Mouse (Mus musculus) left cerebral cortex, postnatal 10 days (tissue): ENCODE results near the gene Siah3. TPM values are rescaled to one million over a fixed set of nuclear protein-coding genes. Genes with fewer than 3 reads are reported as not detected.

Source experiments
- DNase-seq, 2 experiments: peaks; one replicate each; pipeline ENCODE4 v3.0.0; 2021 to 2022; ENCODE audit warnings: low spot score in 2 of 2, mixed read lengths in 1 of 2; ENCODE audit errors: extremely low spot score in 1 of 2
- intact Hi-C: fragments of 180-260 bp; cut with DNase I; formaldehyde crosslinking; loops from one replicate; pipeline ENCODE4 v1.15.1; 2025
- total RNA-seq, 2 experiments: library from RNA; stranded (reverse); gene quantifications; 2 replicates each; pipeline ENCODE4 v1.2.3; 2021

The Siah3 gene
- total RNA-seq, 2 experiments from 2014 or later: 10.4 to 12.4 TPM

DNA sequence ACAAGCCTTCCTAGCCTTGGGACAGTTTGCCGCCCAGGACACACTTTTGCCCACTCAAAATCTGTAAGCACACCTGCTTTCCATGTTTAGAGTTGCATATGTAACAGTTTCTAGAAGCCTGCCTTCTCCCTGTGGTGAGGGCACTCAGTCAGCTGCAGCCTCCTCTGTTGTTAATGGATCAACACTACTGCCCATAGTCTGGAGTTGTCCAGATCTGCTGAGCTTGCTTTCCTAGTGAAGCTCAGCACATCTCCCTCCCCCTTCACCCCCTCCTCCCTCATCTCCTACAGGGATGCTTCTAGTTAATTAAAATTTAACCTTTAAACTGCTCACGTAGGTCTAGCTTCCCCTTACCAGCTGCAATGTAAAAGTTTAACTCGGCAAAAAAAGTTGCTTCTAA lies 57.2 kb downstream of the Siah3 start:
- no peak for DNase-seq
- intact Hi-C loops: no loop called here

DNA sequence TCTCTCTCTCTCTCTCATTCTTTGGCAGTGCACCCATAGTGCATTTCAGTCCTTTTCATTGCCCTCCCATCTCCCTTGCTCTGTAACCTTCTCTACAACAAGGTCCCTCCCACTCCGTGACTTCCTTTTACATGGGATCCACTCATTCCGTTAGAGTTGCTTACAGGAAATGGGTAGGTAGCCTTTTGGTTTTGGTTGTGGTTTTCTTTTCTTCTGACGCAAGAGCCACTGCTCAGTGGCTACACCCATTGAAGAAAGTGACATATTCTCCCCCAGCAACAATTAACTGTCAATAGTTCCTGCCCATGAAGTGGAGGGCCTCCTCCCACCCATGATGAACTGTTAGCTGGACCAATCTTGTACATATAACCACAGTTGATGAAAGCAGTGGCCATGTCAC lies 60.4 kb downstream of the Siah3 start:
- no peak for DNase-seq
- intact Hi-C loops: no loop called here

DNA sequence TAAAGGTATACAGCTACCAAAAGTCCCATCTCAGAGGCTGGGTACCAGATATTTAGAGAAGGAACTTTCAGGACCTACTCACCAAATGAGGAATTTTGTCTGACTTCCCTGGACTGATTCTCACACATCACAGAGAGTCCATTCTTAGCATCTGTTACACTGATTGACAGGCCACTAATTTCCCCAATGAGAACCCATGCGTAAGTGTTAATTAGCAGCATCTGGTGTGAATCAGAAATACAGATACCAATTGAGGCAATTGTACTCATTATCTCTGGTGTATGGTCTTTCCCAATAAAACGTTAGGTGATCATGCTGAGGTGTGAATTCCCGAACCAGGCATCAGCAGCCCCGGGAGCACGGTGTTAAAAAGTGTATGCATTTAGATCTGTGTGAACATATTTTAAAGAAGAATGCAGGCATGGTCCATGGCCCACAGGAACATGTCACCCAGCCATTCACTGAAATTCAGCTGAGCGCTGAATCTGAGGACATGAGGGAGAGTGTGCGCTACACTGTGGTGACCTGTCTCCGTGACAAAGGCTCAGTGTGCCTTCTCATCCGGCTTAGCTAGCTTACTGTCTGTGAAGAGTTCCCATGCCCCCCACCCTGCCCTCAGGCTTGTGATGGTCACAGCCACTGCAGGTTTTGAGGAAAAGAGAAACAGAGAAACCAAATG lies 61.3 kb downstream of the Siah3 start:
- intact Hi-C loops: no loop called here
- DNase-seq: no peak

DNA sequence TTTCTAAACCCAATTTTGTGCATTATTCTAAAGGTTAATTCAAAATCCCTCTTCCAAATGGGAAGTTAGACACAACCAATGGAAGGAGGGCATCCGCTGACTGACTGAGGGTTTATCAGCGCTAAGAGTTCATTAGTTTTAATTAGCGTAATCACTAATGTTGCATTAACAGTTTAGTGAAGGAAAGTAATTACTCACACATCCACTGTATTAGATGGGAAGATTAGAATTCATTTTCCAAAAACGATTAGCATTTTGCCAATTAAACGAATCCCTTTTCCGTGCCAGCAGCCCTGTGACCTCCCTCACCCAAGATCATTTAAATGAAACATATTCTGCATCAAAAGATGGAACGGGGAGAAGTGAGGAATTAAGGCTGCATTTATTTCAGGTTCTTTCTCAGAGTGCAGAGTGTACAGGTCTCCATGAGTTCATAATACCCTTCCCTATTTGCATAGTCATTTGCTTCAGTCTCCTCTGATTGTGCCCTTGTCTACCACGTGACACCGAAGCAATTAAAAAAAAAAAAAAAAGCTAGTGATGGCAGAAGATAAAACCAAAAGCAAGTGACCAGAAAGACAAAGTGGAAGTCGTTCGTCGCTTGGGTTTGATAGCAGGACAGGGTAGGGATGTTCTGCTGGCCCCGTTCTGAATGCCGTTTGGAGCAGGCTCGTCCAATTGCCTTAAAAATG lies 62.6 kb downstream of the Siah3 start:
- intact Hi-C loops: no loop called here
- no peak for DNase-seq

DNA sequence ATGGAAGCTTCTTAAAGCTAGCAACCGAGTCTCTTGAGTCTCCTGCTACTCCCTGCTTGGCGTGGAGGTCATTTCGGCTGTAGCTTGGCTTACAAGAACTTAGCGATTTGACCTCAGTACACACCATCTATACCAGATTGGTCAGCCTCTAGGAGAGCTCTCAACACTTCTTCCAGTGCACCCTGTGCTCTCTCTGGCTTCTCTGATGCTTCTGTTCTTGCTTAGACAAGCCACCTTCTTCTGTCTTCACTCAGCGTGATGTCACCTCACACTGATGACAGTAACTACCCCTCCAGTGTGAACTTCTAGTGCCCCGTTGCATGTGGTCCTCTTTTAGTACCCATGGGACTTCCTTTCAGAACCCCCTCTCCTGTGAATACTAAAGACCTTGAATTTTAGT lies 63.1 kb downstream of the Siah3 start:
- intact Hi-C loops: no loop called here
- no peak for DNase-seq

DNA sequence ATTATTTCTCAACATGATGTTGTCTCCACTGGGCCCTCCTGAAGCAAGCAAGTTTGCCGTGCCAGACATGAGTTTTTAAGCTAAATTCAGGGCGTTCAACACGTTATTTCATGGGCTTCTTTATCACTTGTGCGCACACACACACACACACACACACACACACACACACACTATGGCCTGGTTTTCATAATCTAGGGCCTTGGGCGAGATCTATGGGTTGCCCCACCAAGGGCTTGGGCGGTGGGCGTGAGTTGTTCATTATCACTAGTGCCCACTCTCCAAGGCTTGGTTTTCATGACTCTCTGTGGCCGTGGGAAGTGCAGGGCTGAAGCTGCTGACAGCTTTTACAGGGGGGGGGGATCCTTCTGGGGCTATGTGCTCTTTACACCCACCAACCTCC lies 63.9 kb downstream of the Siah3 start:
- DNase-seq: no peak
- intact Hi-C loops: no loop called here

DNA sequence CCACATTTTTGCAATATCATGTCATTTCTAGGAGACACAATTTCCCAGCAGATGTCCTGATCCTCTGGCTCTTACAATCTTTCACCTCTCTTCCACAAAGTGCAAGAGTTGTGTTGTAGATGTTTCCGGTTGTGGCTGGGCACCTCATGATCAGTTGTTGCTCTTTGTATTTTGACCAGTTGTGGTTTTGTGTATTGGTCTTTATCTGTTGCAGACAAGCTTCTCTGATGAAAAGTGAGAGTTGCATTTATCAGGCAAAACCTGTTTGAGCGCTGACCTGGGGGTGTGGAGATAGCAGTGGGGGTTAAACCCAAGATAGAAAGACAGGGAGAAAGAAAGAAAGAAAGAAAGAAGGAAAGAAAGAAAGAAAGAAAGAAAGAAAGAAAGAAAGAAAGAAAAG lies 68.9 kb downstream of the Siah3 start:
- intact Hi-C loops: no loop called here
- no peak for DNase-seq

DNA sequence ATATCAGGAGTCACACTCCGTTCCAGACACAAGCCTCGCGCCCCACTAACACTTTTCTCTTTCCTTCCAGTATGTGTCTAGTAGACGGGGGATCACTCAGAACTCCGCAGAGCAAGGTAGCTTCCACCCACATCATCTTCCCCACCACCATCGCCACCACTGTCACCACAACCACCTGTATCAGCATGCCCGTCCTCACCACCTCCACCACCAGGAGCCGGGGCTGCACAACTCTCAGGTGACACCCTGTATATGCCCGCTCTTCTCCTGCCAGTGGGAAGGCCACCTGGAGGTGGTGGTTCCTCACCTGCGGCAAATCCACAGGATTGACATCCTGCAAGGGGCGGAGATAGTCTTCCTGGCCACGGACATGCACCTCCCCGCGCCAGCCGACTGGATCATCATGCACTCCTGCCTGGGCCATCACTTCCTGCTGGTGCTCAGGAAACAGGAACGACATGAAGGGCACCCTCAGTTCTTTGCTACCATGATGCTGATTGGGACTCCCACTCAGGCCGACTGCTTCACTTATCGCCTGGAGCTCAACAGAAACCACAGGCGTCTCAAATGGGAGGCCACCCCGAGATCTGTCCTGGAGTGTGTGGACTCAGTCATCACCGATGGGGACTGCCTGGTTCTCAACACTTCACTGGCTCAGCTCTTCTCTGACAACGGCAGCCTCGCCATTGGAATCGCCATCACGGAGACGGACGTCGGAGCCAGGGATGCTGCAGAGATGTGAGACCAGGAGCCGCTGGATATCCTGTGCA lies 69.8 kb downstream of the Siah3 start:
- intact Hi-C loops: no loop called here
- peak in 1 of 2 experiments; percentile 23 for DNase-seq

DNA sequence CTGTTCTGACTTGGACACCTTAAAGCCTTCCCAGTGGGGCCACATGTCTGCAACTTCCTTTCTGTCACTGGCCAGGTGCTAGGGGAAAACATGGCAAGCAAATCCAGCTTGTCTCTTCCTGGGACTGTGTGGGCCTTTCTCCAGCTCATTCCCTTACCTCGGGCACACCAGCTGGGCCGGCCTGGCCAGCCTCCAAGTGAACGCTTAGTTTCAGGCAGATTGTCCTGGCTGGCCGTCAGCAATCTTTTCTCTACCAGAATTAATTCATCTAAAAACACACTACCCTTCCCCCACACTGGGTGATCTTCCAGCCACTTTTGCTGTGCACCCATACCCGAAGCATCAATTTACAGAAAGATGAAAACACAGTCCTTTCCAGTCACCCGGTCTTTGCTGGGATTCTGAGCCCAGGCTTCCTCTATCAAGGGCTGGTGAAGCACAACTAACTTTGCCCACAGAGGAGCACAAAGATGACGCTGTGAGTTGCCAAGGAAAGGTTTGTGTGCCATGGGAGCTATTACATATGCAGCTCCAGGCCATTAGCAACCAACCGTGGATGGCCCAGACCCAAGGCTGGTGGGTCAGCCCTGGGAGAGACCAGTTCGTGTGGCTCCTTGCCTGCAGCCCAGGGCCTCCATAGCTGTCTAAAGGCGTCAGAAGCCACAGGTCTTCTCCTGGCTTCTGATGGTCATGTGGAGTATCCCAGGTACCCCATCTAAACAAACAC lies 71.8 kb downstream of the Siah3 start:
- DNase-seq: peak; percentile 89 to 91
- intact Hi-C loops: no loop called here

DNA sequence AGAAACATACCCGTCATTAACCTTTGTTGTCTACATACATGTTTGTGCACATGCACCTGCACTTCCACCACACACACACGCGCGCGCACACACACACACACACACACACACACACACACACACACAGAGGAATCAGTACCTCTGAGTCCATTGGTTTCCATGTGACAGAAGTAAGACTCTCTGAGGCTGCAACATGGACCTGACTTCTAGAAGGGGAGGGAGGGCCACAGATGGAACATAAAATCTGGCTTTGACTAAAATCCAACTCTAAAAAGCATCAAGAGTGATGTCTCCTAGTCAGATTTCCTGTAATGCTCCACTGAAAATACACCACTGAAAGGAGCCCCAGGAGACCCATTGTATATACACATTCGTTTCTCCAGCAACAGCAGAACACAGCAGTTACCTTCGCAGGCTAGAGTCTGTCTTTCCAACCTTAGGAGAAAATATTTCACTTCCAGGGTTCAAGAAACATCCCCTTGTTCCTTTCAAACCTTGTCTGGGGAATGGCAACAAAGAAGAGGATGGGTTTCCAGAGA lies 75.1 kb downstream of the Siah3 start:
- intact Hi-C loops: no loop called here
- DNase-seq: no peak

DNA sequence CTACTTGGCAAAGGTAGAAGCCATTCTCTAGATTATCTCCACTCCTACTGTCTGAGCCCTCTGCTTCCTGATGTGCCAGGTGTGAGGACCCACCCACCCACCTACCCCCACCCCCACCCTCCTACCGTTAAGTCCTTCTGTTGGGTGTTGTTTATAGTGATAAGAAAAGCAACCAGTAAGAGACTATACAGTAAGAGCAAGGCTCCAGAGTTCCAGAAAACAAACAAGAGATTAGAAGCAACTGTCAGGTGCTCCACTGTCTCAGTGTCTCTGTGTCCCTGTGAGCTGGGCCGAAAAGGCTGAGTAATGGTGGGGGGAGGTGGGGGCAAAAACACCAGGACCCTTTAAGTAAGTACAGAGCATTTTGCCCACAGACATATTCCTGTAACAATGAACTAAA lies 83.4 kb downstream of the Siah3 start:
- intact Hi-C loops: no loop called here
- no peak for DNase-seq

DNA sequence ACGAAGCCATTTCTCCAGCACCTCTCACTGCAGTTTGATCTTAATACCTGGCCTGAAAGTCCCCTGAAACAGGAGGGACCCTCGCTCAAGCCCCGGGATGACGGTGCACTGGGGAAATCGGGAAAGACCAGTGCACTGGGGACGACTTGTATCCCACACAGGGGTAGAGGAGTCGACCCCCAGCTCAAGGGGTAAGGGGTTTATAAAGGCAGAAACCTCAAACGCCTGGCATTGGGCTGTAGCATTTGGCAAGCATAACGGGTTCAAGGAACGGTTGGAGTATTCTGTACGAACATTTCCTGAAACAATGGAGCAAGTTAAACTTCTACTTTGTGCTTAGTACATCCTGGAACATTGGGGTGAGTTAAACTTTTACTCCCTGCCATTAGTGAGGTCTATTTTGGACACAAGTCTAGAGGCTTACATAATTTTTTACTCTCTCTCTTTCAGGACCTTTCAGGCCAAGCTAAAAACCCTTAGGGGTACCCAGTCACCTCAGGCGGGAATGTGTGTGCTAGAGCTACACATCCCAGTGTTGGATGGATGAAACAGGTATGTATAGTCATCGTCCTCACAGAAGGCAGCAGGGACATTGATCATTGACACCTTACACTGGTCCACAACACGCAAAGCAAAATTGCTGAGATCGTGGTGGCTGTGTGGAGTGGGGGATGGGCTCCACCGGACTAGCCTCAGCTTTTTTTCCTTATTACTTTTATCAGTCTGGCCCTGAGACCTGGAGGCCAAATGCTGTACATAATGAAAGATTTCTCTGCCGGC lies 84.6 kb downstream of the Siah3 start:
- DNase-seq: no peak
- intact Hi-C loops: no loop called here

DNA sequence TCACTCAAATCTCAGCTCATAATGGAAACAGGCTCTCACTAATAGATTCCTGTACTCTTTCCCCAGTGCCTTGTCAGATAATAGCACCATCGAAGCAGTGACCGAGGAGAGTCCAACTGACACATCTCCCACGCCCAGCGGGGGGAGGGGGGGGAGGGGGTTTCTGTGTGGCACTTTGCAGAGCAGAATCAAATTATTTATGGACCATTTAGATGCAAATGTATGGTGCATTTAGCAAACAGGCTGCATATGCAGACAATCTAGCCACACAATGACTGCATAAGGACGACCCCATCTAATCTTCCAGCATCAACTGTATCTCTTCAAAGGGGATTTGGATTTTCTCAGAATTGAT lies 85.2 kb downstream of the Siah3 start:
- intact Hi-C loops: no loop called here
- no peak for DNase-seq

DNA sequence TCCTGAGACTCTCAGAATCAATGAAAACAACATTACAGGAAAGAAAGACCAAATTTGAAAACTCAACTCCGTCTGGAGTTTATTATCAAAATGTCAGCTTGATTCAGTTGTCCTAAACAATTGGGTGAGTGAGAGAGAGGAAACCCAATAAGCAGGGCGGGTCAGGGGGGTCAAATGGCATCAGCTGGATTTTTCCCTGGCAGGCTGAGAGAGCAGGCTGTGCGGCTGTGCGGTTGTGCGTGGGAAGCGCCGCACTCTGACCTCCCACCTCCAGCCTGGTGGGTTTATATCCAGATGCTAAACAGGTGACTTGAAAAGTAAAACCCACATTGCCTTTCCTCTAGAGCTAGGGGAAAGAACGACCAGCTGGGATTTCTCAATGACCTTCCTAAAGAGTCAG lies 85.9 kb downstream of the Siah3 start:
- no peak for DNase-seq
- intact Hi-C loops: no loop called here

DNA sequence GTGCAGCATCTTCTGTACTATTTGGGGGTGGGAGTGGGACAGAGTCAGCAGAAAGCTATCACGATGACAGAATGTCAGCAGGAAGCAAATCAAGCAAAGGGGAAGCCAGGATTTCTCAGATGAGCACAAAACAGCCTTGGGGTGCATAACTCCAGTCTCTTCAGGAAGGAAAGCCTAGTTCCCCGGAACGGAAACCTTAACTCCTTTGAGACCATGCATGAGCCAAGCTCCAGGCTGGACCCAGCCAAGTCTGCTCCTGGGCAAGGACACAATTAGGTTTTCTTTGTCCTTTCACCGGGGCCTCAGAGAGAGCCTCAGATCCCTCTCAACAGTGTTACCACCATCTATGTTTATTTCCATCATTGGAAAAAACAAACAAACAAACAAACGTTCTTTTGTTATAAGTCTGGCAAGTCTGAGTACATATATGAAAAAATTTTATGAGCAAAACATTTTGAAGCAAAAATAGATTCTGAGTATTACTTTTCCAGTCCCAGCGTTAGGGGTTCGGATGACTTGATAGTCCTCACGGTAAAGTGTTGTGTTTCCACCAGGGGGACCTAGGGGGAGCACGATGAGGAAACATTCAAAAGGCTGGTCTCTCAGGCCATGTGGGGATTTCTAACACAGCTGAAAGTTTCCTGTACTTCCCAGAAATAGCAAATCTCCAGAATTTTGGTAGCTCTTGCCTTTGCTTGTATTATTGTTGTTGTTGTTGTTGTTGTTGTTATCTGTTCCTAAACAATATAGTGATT lies 106.0 kb downstream of the Siah3 start:
- intact Hi-C loops: loop anchor here (10.0 kb wide), 1 partner anchor 187 kb away; no protein-coding TSS in a partner anchor

DNA sequence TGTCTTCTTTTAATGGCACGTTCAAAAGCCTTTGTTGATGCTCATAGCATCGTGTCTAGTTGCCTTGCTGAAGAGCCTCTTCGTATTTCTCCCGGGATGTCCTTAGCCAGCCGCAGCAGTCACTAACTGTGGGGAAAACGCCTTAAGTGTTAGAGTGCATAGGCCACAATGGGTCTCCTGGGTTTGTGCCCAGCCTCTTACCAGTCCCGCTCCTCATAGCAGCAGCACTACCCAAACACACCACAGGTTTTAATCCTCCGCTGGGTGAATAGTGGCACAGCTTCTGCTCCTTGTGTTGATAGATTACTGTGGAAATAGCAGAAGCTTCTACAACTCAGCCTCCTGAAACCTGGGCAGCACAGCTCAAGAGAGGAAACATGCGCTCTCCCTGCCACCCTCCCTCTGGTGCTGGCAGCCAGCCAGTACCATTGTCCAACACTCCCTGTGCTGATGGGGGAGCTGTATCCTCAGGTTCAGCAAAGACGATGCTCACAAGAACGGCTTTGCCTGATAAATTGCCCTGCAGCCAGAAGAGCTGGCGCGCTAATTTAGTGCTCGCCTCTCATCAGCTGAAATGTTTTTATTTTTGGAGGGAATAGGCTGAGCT lies 109.9 kb downstream of the Siah3 start:
- intact Hi-C loops: loop anchor here (10.0 kb wide), 1 partner anchor 191 kb away; no protein-coding TSS in a partner anchor
- DNase-seq: peak; percentile 29 to 79

More for the DNA sequence above, 106.0 kb downstream of the Siah3 start:
- no peak for DNase-seq

DNA sequence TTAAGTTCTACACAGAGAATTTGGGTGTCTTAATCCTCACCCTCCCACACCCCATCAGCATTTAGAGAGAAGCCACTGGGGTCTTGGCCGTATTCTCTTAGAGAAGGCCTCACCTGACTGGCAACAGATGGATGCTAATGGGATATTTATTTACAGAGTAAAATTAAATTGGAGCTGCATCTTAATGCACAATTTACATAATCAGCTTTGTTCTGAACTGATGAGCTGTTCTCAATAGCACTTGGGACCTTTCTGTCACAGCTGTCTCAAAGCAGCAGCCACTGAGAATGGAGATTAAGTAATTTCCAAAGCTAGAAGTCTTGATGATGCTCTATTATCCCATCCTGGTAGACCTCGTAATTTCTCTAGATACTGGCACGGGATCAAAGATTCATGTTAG lies 110.5 kb downstream of the Siah3 start:
- intact Hi-C loops: loop anchor here (10.0 kb wide), 1 partner anchor 192 kb away; no protein-coding TSS in a partner anchor
- DNase-seq: no peak
